Mouse (Mus musculus): ENCODE results near the gene Gm10961. TPM values are rescaled to one million over a fixed set of nuclear protein-coding genes. Genes with fewer than 3 reads are reported as not detected.

The Gm10961 gene
- polyA plus RNA-seq, 1 experiment from 2014 or later = not detected

DNA sequence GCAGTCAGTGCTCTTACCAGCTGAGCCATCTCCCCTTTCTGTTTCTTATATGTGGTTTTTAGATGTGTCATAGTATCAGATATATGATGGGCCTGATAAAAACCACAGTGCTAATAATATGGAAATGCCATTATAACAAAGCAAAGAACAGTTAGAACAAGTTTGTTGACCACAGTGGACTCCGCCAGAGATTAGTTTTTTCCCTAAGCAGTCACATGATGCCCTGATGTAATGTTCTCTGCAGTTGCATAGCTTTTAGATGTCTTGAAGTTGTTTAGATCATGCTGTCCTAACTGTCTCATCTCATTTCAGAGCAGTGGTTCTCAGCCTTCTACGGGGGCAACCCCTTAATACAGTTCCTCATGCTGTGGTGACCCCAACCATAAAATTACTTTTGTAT lies 25.0 kb downstream of the Gm10961 start:
- no peaks in the 10 kb centered on the region for H3K27me3 ChIP-seq (ENCODE audit: control insufficient read depth, insufficient read depth, low read length)
- H3K4me2 ChIP-seq (ENCODE audit: low read depth, severe bottlenecking) = no peak overlapping the region
- no peaks in the 10 kb centered on the region for H3K36me3 ChIP-seq (ENCODE audit: control insufficient read depth, insufficient read depth, low read length)
- H3K9ac ChIP-seq (ENCODE audit: low read length) = no peak overlapping the region
- DNase-seq (ENCODE audit: low spot score) (no peak), ATAC-seq (ENCODE audit: insufficient number of reproducible peaks, low FRiP score, low TSS enrichment, low read depth) (no peak)
- H3K27ac ChIP-seq (replicated peaks; ENCODE audit: low read depth, low read length) = no peak overlapping the region
- H3K4me3 ChIP-seq (ENCODE audit: low read depth, low read length) = no peak overlapping the region
- no peaks in the 10 kb centered on the region for H3K9me3 ChIP-seq (ENCODE audit: control insufficient read depth, low read length)
- 94% methylated on average over 2 of the region's 2 CpGs for WGBS
- H3K4me1 ChIP-seq (ENCODE audit: control insufficient read depth, insufficient read depth, low read length) = no peaks in the 10 kb centered on the region

DNA sequence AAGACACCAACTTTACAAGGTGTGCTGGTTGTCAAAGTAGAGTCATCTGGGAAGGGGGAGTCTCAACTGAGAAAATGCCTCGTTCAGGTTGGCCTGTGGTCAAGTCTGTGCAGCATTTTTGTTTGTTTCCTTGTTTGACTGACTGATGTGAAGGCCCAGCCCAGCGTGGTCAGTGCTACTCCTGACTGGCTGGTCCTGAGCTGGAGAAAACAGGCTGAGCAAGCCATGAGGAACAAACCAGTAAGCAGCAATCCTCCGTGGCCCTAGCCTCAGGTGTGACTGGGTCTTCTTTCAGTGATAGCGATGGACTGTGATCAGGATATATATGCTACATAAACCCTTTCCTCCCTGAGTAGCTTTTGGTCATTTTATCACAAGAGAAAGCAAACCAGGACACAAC lies 25.8 kb downstream of the Gm10961 start:
- H3K27me3 ChIP-seq (ENCODE audit: control insufficient read depth, insufficient read depth, low read length) = no peaks in the 10 kb centered on the region
- H3K9me3 ChIP-seq (ENCODE audit: control insufficient read depth, low read length) = no peaks in the 10 kb centered on the region
- no peak overlapping the region for H3K9ac ChIP-seq (ENCODE audit: low read length)
- H3K4me2 ChIP-seq (ENCODE audit: low read depth, severe bottlenecking) = no peak overlapping the region
- H3K36me3 ChIP-seq (ENCODE audit: control insufficient read depth, insufficient read depth, low read length) = no peaks in the 10 kb centered on the region; the same call in 1 of the 2 replicates
- ATAC-seq (ENCODE audit: insufficient number of reproducible peaks, low FRiP score, low TSS enrichment, low read depth) (no peak), DNase-seq (ENCODE audit: low spot score) (no peak)
- 82% methylated on average over 4 of the region's 4 CpGs for WGBS
- no peak overlapping the region for H3K27ac ChIP-seq (replicated peaks; ENCODE audit: low read depth, low read length)
- no peaks in the 10 kb centered on the region for H3K4me1 ChIP-seq (ENCODE audit: control insufficient read depth, insufficient read depth, low read length)
- no peak overlapping the region for H3K4me3 ChIP-seq (ENCODE audit: low read depth, low read length)

DNA sequence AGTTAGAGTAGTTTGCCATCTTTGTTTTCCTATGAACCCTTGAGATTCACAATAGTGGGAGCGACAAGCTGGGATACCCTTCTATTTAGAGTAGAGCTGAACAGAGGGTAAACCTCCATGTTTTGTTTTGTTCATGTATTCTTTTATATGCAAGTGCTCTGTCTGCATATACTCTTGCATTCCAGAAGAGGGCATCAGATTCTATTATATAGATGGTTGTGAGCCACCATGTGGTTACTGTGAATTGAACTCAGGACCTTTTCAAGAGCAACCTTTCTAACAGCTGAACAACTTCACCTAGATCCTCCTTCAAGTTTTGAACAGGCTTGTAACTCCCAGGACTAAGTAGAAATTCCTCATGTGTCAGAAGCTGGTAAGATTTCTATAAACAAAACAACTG lies 27.9 kb downstream of the Gm10961 start:
- H3K27ac ChIP-seq (replicated peaks; ENCODE audit: low read depth, low read length) = no peak overlapping the region
- H3K27me3 ChIP-seq (ENCODE audit: control insufficient read depth, insufficient read depth, low read length) = no peaks in the 10 kb centered on the region
- DNase-seq (ENCODE audit: low spot score) (no peak), ATAC-seq (ENCODE audit: insufficient number of reproducible peaks, low FRiP score, low TSS enrichment, low read depth) (no peak)
- H3K4me3 ChIP-seq (ENCODE audit: low read depth, low read length) = no peak overlapping the region
- no peak overlapping the region for H3K9ac ChIP-seq (ENCODE audit: low read length)
- H3K36me3 ChIP-seq (ENCODE audit: control insufficient read depth, insufficient read depth, low read length) = no peaks in the 10 kb centered on the region; the same call in 1 of the 2 replicates
- H3K4me2 ChIP-seq (ENCODE audit: low read depth, severe bottlenecking) = no peak overlapping the region
- H3K4me1 ChIP-seq (ENCODE audit: control insufficient read depth, insufficient read depth, low read length) = no peaks in the 10 kb centered on the region
- H3K9me3 ChIP-seq (ENCODE audit: control insufficient read depth, low read length) = no peaks in the 10 kb centered on the region
- 92% methylated on average over 1 of the region's 1 CpGs for WGBS

GRCm38 (mm10) chr3:107664641-107665040 lies 33.5 kb downstream of the Gm10961 start:
- no peaks in the 10 kb centered on the region for H3K9me3 ChIP-seq (ENCODE audit: control insufficient read depth, low read length)
- H3K27me3 ChIP-seq (ENCODE audit: control insufficient read depth, insufficient read depth, low read length) = no peaks in the 10 kb centered on the region
- DNase-seq (ENCODE audit: low spot score) = no peak
- no peak overlapping the region for H3K4me2 ChIP-seq (ENCODE audit: low read depth, severe bottlenecking)
- no peak overlapping the region for H3K4me3 ChIP-seq (ENCODE audit: low read depth, low read length)
- WGBS = 96% methylated on average over 1 of the region's 1 CpGs
- no peak overlapping the region for H3K9ac ChIP-seq (ENCODE audit: low read length)
- H3K36me3 ChIP-seq (ENCODE audit: control insufficient read depth, insufficient read depth, low read length) = peaks cover 21% of the 10 kb centered on the region
- ATAC-seq (ENCODE audit: insufficient number of reproducible peaks, low FRiP score, low TSS enrichment, low read depth) = no peak
- no peaks in the 10 kb centered on the region for H3K4me1 ChIP-seq (ENCODE audit: control insufficient read depth, insufficient read depth, low read length)
- H3K27ac ChIP-seq (replicated peaks; ENCODE audit: low read depth, low read length) = no peak overlapping the region

DNA sequence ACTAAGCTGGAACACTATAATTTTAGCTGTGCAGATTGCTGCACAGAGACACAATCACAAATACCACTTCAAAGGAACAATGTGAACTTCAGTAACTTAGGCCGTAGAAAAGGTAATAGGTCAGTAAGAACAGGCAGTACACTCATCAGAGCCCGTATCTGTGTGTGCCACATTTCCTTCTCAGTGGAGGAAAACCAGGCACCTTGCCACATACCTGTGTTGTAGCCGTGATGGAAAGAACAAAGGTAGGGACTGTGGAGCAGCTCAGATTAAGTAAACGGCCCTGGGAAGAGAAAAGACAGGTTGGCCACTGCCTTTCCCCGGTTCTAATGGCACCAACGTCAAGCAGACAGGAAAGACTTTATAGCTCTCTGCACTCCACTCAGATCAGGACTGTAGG lies 36.3 kb downstream of the Gm10961 start:
- no peak overlapping the region; the same call in 1 of the 2 replicates for H3K9ac ChIP-seq (ENCODE audit: low read length)
- WGBS = 80% methylated on average over 6 of the region's 6 CpGs
- H3K4me1 ChIP-seq (ENCODE audit: control insufficient read depth, insufficient read depth, low read length) = no peaks in the 10 kb centered on the region
- DNase-seq (ENCODE audit: low spot score) = no peak
- H3K27me3 ChIP-seq (ENCODE audit: control insufficient read depth, insufficient read depth, low read length) = no peaks in the 10 kb centered on the region
- H3K9me3 ChIP-seq (ENCODE audit: control insufficient read depth, low read length) = no peaks in the 10 kb centered on the region
- no peak overlapping the region for H3K4me3 ChIP-seq (ENCODE audit: low read depth, low read length)
- H3K36me3 ChIP-seq (ENCODE audit: control insufficient read depth, insufficient read depth, low read length) = peaks cover 27% of the 10 kb centered on the region
- no peak overlapping the region for H3K4me2 ChIP-seq (ENCODE audit: low read depth, severe bottlenecking)
- no peak for ATAC-seq (ENCODE audit: insufficient number of reproducible peaks, low FRiP score, low TSS enrichment, low read depth)
- no peak overlapping the region for H3K27ac ChIP-seq (replicated peaks; ENCODE audit: low read depth, low read length)

DNA sequence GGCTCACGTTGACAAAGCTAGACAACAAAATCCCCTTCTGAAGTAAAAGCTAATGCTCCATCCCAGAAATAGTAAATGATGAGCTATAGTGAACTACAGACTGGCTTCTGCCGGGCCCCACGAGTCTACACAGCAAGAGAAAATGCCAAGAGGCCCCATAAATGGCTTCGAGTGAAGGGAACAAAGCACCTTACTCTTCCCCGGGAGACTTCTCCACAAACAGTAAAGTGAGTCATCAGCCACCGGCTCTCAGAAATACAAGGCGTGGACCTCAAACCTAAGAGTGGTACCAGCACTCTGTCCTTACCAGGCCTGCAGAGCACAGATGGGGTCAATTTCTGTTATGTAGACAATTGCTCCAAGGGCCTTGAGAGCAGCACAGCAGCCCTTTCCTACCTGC lies 37.7 kb downstream of the Gm10961 start:
- no peaks in the 10 kb centered on the region for H3K27me3 ChIP-seq (ENCODE audit: control insufficient read depth, insufficient read depth, low read length)
- H3K4me2 ChIP-seq (ENCODE audit: low read depth, severe bottlenecking) = no peak overlapping the region
- H3K27ac ChIP-seq (replicated peaks; ENCODE audit: low read depth, low read length) = no peak overlapping the region
- H3K36me3 ChIP-seq (ENCODE audit: control insufficient read depth, insufficient read depth, low read length) = peaks cover 32% of the 10 kb centered on the region
- ATAC-seq (ENCODE audit: insufficient number of reproducible peaks, low FRiP score, low TSS enrichment, low read depth) (no peak), DNase-seq (ENCODE audit: low spot score) (no peak)
- no peak overlapping the region for H3K4me3 ChIP-seq (ENCODE audit: low read depth, low read length)
- 89% methylated on average over 7 of the region's 7 CpGs for WGBS
- H3K4me1 ChIP-seq (ENCODE audit: control insufficient read depth, insufficient read depth, low read length) = no peaks in the 10 kb centered on the region
- H3K9ac ChIP-seq (ENCODE audit: low read length) = no peak overlapping the region
- H3K9me3 ChIP-seq (ENCODE audit: control insufficient read depth, low read length) = no peaks in the 10 kb centered on the region

DNA sequence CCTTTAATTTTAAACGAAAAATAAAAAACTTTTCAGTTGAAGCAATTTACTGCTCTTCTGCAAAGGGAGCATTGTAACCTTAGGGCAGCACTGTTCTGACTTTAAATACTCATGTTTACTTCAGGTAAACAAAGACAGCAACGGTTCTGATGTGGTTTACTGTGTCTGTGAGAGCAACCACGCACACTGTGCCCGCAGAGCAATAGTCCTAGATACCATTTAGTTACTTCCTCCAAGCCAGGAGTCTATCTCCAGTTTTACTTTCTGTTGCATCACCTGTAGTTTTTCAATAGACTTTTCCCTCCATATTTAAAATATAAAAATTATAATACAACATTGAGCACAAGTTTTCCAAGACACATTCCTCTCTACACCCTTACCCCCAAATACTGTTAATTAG lies 39.4 kb downstream of the Gm10961 start:
- WGBS = 90% methylated on average over 4 of the region's 4 CpGs

GRCm38 (mm10) chr3:107671509-107671908 lies 40.4 kb downstream of the Gm10961 start:
- ATAC-seq (ENCODE audit: insufficient number of reproducible peaks, low FRiP score, low TSS enrichment, low read depth) = no peak
- no peak overlapping the region for H3K4me2 ChIP-seq (ENCODE audit: low read depth, severe bottlenecking)

More for the DNA sequence above, 39.4 kb downstream of the Gm10961 start:
- Histone ChIP-seq H3K27ac (replicated peaks; ENCODE audit: low read depth, low read length) (no peak overlapping the region), H3K9me3 (ENCODE audit: control insufficient read depth, low read length) (no peaks in the 10 kb centered on the region), H3K27me3 (ENCODE audit: control insufficient read depth, insufficient read depth, low read length) (no peaks in the 10 kb centered on the region), H3K36me3 (ENCODE audit: control insufficient read depth, insufficient read depth, low read length) (peaks cover 43% of the 10 kb centered on the region), H3K4me2 (ENCODE audit: low read depth, severe bottlenecking) (no peak overlapping the region), H3K4me3 (ENCODE audit: low read depth, low read length) (no peak overlapping the region), H3K9ac (ENCODE audit: low read length) (no peak overlapping the region), H3K4me1 (ENCODE audit: control insufficient read depth, insufficient read depth, low read length) (no peaks in the 10 kb centered on the region)
- ATAC-seq (ENCODE audit: insufficient number of reproducible peaks, low FRiP score, low TSS enrichment, low read depth) (no peak), DNase-seq (ENCODE audit: low spot score) (no peak)

More at GRCm38 (mm10) chr3:107671509-107671908, 40.4 kb downstream of the Gm10961 start:
- no peak for DNase-seq (ENCODE audit: low spot score)
- Histone ChIP-seq H3K4me1 (ENCODE audit: control insufficient read depth, insufficient read depth, low read length) (no peaks in the 10 kb centered on the region), H3K4me3 (ENCODE audit: low read depth, low read length) (no peak overlapping the region), H3K36me3 (ENCODE audit: control insufficient read depth, insufficient read depth, low read length) (peaks cover 42% of the 10 kb centered on the region), H3K27ac (replicated peaks; ENCODE audit: low read depth, low read length) (no peak overlapping the region), H3K27me3 (ENCODE audit: control insufficient read depth, insufficient read depth, low read length) (no peaks in the 10 kb centered on the region), H3K9ac (ENCODE audit: low read length) (no peak overlapping the region), H3K9me3 (ENCODE audit: control insufficient read depth, low read length) (no peaks in the 10 kb centered on the region)
- WGBS = 90% methylated on average over 2 of the region's 2 CpGs
